Mouse (Mus musculus): Measurements from ENCODE around the gene C1s1.

GRCm38 (mm10) chr6:124492842-124493561 lies 49.2 kb downstream of the C1s1 start, which contains the start of gene C1rl:
- TF ChIP-seq CTCF (IDR thresholded peaks at IDR 0.05; ENCODE audit: insufficient read depth, low read depth, low read length) (peak; percentile 38; the same call in 1 of the 2 replicates), POLR2A (IDR thresholded peaks at IDR 0.05; ENCODE audit: insufficient read depth, low read depth, low read length) (no peak)

Measured in olfactory bulb, adult 2 months (tissue).